Mouse (Mus musculus) adrenal gland, adult 18-20 months (tissue): Measurements from ENCODE around the gene Ntn3. TPM values are rescaled to one million over a fixed set of nuclear protein-coding genes. Genes with fewer than 3 reads are reported as not detected.

Experiments
- DNase-seq, 2 experiments: peaks; one replicate each; pipeline ENCODE4 v3.0.0; 2021 to 2022; ENCODE audit warnings: low spot score in 2 of 2
- total RNA-seq, 2 experiments: library from RNA; stranded (reverse); gene quantifications; 1 replicate in 1 of 2; 2 replicates in 1 of 2; pipeline ENCODE4 v1.2.3; 2021

The Ntn3 gene
- total RNA-seq, 2 experiments from 2014 or later: 1.5 to 2.1 TPM

- peak; percentile 44 to 48 for DNase-seq
Observed at GRCm38 (mm10) chr17:24211631-24212440, 2.5 kb upstream of the Ntn3 start.

- DNase-seq: no peak
Observed at GRCm38 (mm10) chr17:24210591-24210990, 1.3 kb upstream of the Ntn3 start.

GRCm38 (mm10) chr17:24209916-24210240 lies 547 bp upstream of the Ntn3 start:
- no peak for DNase-seq

- peak; percentile 22 to 34 for DNase-seq
Observed at GRCm38 (mm10) chr17:24208641-24209042, 689 bp downstream of the Ntn3 start.

GRCm38 (mm10) chr17:24207768-24208640 lies 1.3 kb downstream of the Ntn3 start:
- DNase-seq: no peak

GRCm38 (mm10) chr17:24206451-24207351 lies 2.6 kb downstream of the Ntn3 start:
- DNase-seq: peak; percentile 60 to 64

- DNase-seq: peak in 1 of 2 experiments; percentile 60
Observed at GRCm38 (mm10) chr17:24205908-24206361, 3.4 kb downstream of the Ntn3 start.

- peak; percentile 93 to 95 for DNase-seq
Observed at GRCm38 (mm10) chr17:24205284-24205888, 3.9 kb downstream of the Ntn3 start, which contains the start of gene Tbc1d24. TSS of gene Tbc1d24 (minus strand) at chr17:24205562.

GRCm38 (mm10) chr17:24204846-24205245 lies 4.5 kb downstream of the Ntn3 start:
- peak in 1 of 2 experiments; percentile 31 for DNase-seq

- DNase-seq: no peak
Observed at GRCm38 (mm10) chr17:24203611-24204534, 5.5 kb downstream of the Ntn3 start.

- no peak for DNase-seq
Observed at GRCm38 (mm10) chr17:24203068-24203467, 6.3 kb downstream of the Ntn3 start.

GRCm38 (mm10) chr17:24201092-24201491 lies 8.2 kb downstream of the Ntn3 start:
- DNase-seq: no peak

- DNase-seq: no peak
Observed at GRCm38 (mm10) chr17:24199741-24200140, 9.6 kb downstream of the Ntn3 start.

- DNase-seq: no peak
Observed at GRCm38 (mm10) chr17:24199252-24199651, 10.1 kb downstream of the Ntn3 start.

- no peak for DNase-seq
Observed at GRCm38 (mm10) chr17:24197032-24197824, 12.1 kb downstream of the Ntn3 start.

GRCm38 (mm10) chr17:24195349-24195748 lies 14.0 kb downstream of the Ntn3 start:
- DNase-seq: no peak

GRCm38 (mm10) chr17:24193769-24194168 lies 15.6 kb downstream of the Ntn3 start:
- no peak for DNase-seq

- no peak for DNase-seq
Observed at GRCm38 (mm10) chr17:24193268-24193667, 16.1 kb downstream of the Ntn3 start.
